Mouse (Mus musculus): ENCODE measurements around the gene Atp6v1b1. TPM values are rescaled to one million over a fixed set of nuclear protein-coding genes. Genes with fewer than 3 reads are reported as not detected.

Gene Atp6v1b1
- polyA plus RNA-seq, 1 experiment from 2014 or later, result not detected

DNA sequence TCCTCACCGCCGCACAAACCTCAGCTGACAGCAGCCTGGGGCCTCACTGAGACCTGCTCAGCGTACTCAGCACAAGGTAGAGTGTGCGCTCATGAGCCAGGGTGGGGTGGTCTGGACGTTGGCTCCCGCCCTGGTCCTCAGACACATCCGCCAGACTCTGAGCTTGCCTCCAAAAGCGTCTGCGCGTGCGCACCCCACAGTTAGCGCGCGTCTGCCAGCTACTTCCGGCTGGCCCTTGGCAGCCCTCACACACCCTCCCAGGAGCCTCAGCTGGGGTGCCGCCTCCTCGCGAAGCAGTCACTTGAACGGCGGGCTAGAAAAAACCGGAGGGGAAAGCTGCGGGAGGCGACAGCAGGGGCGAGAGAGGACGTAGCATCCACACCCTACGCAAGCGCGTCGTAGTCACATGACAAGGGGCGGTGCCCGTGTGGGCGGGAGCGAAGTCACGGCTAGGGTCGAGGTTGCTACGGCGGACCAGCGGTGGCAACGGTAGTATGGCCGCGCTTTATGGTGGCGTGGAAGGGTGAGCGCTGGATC lies 52.0 kb downstream of the Atp6v1b1 start, which contains the start of gene Nagk:
Nagk (plus strand) TSS at position 223 of the 537 bp plus-strand sequence.
- peak within 1 kb of the TSS; percentile 91 for H3K4me3 ChIP-seq
- peak; percentile 92 for DNase-seq (ENCODE audit: extremely low spot score, low spot score)
- H3K27ac ChIP-seq, result peak within 1 kb of the TSS; percentile 94
- peaks cover 22% of the 10 kb centered on the region for H3K4me1 ChIP-seq
- H3K36me3 ChIP-seq (replicated peaks), result no peaks in the 10 kb centered on the region
- WGBS, result under 1% methylated on average over 43 of the region's 43 CpGs
- H3K27me3 ChIP-seq (ENCODE audit: poor library complexity, severe bottlenecking), result no peaks in the 10 kb centered on the region; the same call in 1 of the 2 replicates
- no peaks in the 10 kb centered on the region for H3K9me3 ChIP-seq

DNA sequence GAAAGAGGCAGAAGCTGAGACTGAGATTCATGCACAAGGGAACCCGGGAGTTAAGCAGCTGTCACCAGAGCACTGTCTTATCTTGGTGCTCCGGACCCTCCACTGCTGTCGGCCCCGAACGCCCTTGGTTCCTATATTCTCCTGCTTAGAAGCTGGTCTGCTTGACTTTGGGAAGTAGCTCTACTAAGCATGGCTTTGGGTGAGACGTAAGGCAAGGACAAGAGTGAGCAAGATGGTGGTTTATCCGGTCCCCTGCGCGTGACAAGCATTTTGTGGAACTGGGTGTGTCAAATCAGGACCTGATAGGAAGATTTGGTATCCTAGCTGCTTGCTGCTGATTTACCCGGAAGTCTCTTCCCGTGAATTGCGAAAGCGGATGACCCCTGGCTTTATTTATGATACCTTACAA lies 52.7 kb downstream of the Atp6v1b1 start:
- Histone ChIP-seq H3K9me3 (no peaks in the 10 kb centered on the region), H3K27me3 (ENCODE audit: poor library complexity, severe bottlenecking) (no peaks in the 10 kb centered on the region; the same call in 1 of the 2 replicates), H3K36me3 (replicated peaks) (peaks cover 3% of the 10 kb centered on the region), H3K4me1 (peaks cover 22% of the 10 kb centered on the region), H3K4me3 (peak overlapping the region; percentile 91), H3K27ac (peak overlapping the region; percentile 94)
- no peak for DNase-seq (ENCODE audit: extremely low spot score, low spot score)
- 21% methylated on average over 13 of the region's 13 CpGs for WGBS

DNA sequence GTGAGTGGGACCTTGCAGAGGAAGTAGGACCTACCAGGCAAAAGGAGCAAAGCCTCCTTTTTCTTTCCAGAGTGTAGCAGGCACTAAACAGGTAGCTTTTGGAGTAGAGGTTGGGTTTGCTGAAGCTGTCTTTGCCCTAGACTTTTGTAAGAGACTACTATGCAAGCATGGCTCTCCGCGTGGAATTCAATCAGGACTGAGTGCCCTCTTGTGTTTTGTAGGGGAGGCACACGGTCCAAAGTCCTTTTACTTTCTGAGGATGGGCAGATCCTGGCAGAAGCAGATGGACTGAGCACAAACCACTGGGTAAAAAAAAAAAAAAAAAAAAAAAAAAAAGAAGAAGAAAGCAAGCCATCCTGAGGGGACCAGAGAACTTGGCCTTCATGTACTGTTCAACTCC lies 53.9 kb downstream of the Atp6v1b1 start:
- no peak overlapping the region for H3K4me3 ChIP-seq
- no peak overlapping the region for H3K27ac ChIP-seq
- H3K27me3 ChIP-seq (ENCODE audit: poor library complexity, severe bottlenecking), result no peaks in the 10 kb centered on the region; the same call in 1 of the 2 replicates
- peaks cover 15% of the 10 kb centered on the region for H3K36me3 ChIP-seq (replicated peaks)
- no peak for DNase-seq (ENCODE audit: extremely low spot score, low spot score)
- H3K4me1 ChIP-seq, result peaks cover 22% of the 10 kb centered on the region
- no peaks in the 10 kb centered on the region for H3K9me3 ChIP-seq
- WGBS, result 66% methylated on average over 3 of the region's 3 CpGs

DNA sequence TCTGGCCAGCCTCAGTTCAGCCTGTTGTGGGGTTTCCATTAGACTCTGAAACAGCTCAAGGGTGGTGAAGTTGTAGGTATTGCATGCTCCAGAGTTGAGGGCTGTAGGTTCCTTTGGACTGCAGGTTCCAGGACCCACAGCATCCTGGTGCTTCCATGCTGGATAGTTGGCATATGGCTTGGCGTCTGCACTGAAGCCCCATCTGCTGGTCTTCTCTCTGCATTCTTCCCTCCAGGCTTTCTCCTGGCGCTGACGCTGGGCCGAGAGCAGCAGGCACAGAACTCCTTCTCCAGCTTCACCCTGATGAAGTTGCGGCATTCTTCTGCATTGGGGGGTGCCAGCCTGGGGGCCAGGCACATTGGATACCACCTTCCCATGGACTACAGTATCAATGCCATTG lies 59.2 kb downstream of the Atp6v1b1 start:
- no peak for DNase-seq (ENCODE audit: extremely low spot score, low spot score)
- Histone ChIP-seq H3K36me3 (replicated peaks) (peaks cover 48% of the 10 kb centered on the region), H3K4me1 (no peaks in the 10 kb centered on the region), H3K27ac (no peak overlapping the region), H3K9me3 (no peaks in the 10 kb centered on the region), H3K27me3 (ENCODE audit: poor library complexity, severe bottlenecking) (no peaks in the 10 kb centered on the region; the same call in 1 of the 2 replicates), H3K4me3 (no peak overlapping the region)
- WGBS, result 91% methylated on average over 5 of the region's 5 CpGs

DNA sequence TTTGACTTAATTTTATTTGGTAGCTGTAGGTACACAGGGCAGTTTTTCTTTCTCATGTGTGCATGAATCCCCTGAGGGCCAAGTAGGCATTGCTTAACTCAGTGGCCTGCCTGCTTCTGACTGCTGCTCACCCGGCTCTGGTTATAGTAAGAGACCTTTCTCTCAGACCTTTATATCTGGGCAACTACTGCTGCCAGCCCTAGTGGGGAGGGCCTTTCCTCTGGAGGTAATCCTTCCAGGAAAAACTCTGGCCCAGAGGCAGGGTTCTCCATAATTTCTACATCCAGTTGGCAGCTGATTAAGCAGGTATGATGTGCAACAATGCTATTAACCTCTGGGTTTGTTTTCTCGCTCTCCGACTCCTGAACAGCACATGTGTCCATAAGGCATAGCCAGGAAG lies 60.1 kb downstream of the Atp6v1b1 start:
- Histone ChIP-seq H3K9me3 (no peaks in the 10 kb centered on the region), H3K4me1 (no peaks in the 10 kb centered on the region), H3K27ac (no peak overlapping the region), H3K27me3 (ENCODE audit: poor library complexity, severe bottlenecking) (no peaks in the 10 kb centered on the region), H3K36me3 (replicated peaks) (peaks cover 56% of the 10 kb centered on the region), H3K4me3 (no peak overlapping the region)
- WGBS, result 91% methylated on average over 3 of the region's 3 CpGs
- no peak for DNase-seq (ENCODE audit: extremely low spot score, low spot score)

Other genes starting within 250 kb of the Atp6v1b1 start
- gene Dguok, start 236.0 kb upstream of the Atp6v1b1 start, polyA plus RNA-seq (2016; fragmentation: Nextera tagmentation; extraction: Ambion mirVana), result 62.3 and 63.6 TPM in 2 replicates
- 0.12 and 0.26 TPM in 2 replicates for gene Actg2, start 206.7 kb upstream of the Atp6v1b1 start, polyA plus RNA-seq (2016; fragmentation: Nextera tagmentation; extraction: Ambion mirVana)
- gene Stambp, start 170.3 kb upstream of the Atp6v1b1 start, polyA plus RNA-seq (2016; fragmentation: Nextera tagmentation; extraction: Ambion mirVana), result 12.7 and 13.9 TPM in 2 replicates
- not detected in 2 replicates for gene Clec4f, start 86.8 kb upstream of the Atp6v1b1 start, polyA plus RNA-seq (2016; fragmentation: Nextera tagmentation; extraction: Ambion mirVana)
- not detected in 2 replicates for gene Cd207, start 65.1 kb upstream of the Atp6v1b1 start, polyA plus RNA-seq (2016; fragmentation: Nextera tagmentation; extraction: Ambion mirVana)
- gene Vax2, start 31.7 kb upstream of the Atp6v1b1 start, polyA plus RNA-seq (2016; fragmentation: Nextera tagmentation; extraction: Ambion mirVana), result 3.3 and 4.4 TPM in 2 replicates
- 0.09 and 0.18 TPM in 2 replicates for gene Ankrd53, start 19.7 kb downstream of the Atp6v1b1 start, polyA plus RNA-seq (2016; fragmentation: Nextera tagmentation; extraction: Ambion mirVana)
- 80.7 and 85.0 TPM in 2 replicates for gene Tex261, start 32.8 kb downstream of the Atp6v1b1 start, polyA plus RNA-seq (2016; fragmentation: Nextera tagmentation; extraction: Ambion mirVana)
- gene Nagk, start 52.0 kb downstream of the Atp6v1b1 start, polyA plus RNA-seq (2016; fragmentation: Nextera tagmentation; extraction: Ambion mirVana), result 20.8 and 23.0 TPM in 2 replicates
- gene Paip2b, start 88.8 kb downstream of the Atp6v1b1 start, polyA plus RNA-seq (2016; fragmentation: Nextera tagmentation; extraction: Ambion mirVana), result 21.3 and 22.7 TPM in 2 replicates
- 69.9 and 74.9 TPM in 2 replicates for gene Zfp638, start 124.1 kb downstream of the Atp6v1b1 start, polyA plus RNA-seq (2016; fragmentation: Nextera tagmentation; extraction: Ambion mirVana)

All from forebrain, embryonic 10.5 days (tissue).